Mouse (Mus musculus) heart, postnatal 25 days (tissue): Measurements from ENCODE around the gene Sema4a. TPM values are rescaled to one million over a fixed set of nuclear protein-coding genes. Genes with fewer than 3 reads are reported as not detected.
"Not testable (repeated sequence)": the region's sequence is repeated elsewhere in the genome, so short reads cannot be mapped to it uniquely, and the experiment has no call there.

Source experiments
- DNase-seq: peaks from one replicate; pipeline ENCODE4 v3.0.0; 2022; ENCODE audit warnings: low spot score
- intact Hi-C: fragments of 180-260 bp; cut with DNase I; formaldehyde crosslinking; loops from one replicate; pipeline ENCODE4 v1.15.1; 2025
- total RNA-seq, 2 experiments: library from RNA; stranded (reverse); gene quantifications; 2 replicates each; pipeline ENCODE4 v1.2.3; 2021

The Sema4a gene
- total RNA-seq, 2 experiments from 2014 or later = 1.9 to 3.7 TPM

- intact Hi-C loops = no loop called here
These were observed 20.2 kb downstream of the Sema4a start for GRCm38 (mm10) chr3:88440500-88441381.

GRCm38 (mm10) chr3:88439582-88439981 is 21.4 kb downstream of the Sema4a start:
- intact Hi-C loops = no loop called here
- no peak for DNase-seq

More at GRCm38 (mm10) chr3:88440500-88441381, 20.2 kb downstream of the Sema4a start:
- no peak for DNase-seq

- DNase-seq = no peak
- intact Hi-C loops = loop anchor here (2.0 kb wide), 1 partner anchor 29 kb away; no protein-coding TSS in a partner anchor
These were observed 23.5 kb downstream of the Sema4a start for GRCm38 (mm10) chr3:88437454-88437853.

- intact Hi-C loops = loop anchor here (2.0 kb wide), 1 partner anchor 30 kb away; no protein-coding TSS in a partner anchor
- DNase-seq = no peak
These were observed 24.4 kb downstream of the Sema4a start for GRCm38 (mm10) chr3:88436395-88437201.

- DNase-seq = no peak
- intact Hi-C loops = no loop called here
These were observed 25.5 kb downstream of the Sema4a start for GRCm38 (mm10) chr3:88435515-88435914.

DNA sequence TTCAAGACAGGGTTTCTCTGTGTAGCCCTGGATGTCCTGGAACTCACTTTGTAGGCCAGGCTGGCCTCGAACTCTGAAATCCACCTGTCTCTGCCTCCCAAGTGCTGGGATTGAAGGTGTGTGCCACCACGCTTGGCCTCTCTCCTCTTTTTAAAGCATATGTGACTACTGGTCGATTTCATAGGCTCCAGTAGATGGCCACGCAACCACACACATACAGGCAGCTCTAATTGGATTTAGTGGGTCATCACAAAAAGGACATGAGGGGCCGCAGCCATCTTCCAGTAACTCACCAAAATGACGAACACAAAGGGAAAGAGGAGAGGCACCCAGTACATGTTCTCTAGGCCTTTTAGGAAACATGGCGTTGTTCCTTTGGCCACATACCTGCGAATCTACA is 32.3 kb downstream of the Sema4a start:
- DNase-seq, intact Hi-C loops: not testable (repeated sequence)

DNA sequence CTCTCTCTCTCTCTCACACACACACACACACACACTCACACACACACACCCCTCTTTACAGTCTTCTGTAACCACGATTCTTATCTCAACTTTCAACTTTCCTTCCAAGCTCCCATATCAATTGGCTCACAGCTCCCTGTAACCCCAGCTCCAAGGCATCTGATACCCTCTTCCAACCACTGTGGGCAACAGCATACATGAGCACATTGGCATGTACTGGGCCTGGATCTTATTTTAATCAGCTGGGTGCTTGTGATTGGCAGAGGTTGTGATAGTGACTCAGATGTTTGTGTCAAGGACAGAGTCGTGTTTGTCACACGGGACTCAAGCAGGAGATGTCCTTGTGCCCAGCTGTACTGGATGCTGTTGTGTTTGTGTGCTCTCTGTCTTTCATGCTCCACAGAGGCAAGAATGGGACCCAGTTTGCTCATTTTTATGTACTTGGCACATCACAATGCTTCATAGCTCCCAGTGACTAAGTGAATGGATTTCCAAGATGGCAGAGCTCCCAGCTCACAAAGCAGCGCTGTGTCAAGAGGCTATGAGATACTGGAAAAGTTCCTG is 33.6 kb downstream of the Sema4a start:
- DNase-seq = no peak
- intact Hi-C loops = no loop called here

DNA sequence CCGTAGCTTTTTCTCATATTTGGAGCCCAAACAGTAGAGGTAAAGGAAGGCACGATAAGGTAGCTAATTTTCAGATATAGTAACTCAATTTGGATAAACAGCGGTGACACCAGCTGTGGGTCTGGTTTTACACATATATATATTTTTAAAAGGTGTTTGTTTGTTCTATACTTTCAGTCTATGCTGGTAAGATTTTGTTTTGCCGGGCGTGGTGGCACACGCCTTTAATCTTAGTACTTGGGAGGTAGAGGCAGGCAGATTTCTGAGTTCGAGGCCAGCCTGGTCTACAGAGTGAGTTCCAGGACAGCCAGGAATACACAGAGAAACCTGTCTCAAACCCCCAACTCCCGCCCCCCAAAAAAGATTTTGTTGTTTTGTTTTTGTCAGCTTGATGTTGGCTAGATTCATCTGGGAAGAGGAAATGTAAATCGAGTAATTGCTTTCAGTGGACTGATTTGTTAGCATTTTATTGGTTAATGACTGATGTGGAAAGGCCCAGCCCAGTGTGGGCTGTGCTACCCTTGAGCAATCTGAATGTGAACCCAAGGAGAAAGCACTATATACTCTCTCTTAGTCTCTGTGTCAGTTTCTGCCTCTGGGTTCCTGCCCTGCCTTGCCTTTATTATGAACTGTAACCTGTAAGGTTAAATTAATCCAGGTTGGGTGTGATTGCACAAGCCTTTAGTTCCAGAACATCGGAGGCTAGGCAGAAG is 35.1 kb downstream of the Sema4a start:
- no peak for DNase-seq
- intact Hi-C loops = loop anchor here (2.0 kb wide), 1 partner anchor 15 kb away; the partner anchor contains the start of gene Pmf1

GRCm38 (mm10) chr3:88425330-88425689 is 35.7 kb downstream of the Sema4a start:
- intact Hi-C loops = loop anchor here (2.0 kb wide), 1 partner anchor 15 kb away; the partner anchor contains the start of gene Pmf1
- no peak for DNase-seq

DNA sequence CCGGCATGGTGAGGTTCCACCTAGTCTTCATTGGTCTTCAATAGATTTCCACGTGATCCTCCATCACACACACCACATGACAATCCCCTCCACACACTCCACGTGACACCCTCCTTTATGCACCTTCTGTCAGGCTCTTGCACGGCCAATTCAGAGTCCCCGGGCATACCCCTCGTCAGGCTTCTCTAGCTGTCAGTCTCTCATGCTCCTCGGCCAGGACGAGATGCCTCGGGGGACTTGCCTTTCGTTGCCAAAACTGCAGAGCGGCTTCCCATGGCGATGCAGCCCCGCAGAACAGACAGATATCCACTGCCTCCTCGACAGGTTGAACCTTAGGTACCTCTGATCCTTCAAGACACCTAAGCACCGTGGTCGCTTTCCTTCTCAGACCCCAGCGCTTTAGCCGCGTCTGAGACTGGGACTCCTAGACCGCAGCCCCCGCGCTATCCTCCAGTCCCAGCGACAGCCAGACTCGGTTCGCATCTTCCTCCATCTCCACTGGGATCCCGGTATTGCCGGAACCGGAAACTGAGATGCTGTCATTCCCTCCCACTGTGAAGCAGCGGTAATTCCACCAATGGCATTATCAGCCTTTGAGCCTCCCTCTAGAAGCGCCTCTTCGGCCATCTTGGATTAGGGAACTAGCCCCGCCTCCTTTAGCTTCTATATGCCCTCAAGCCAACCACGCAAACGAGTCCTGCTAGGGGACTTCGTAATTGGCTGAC is 36.2 kb downstream of the Sema4a start, which contains the start of gene Slc25a44:
Gene Slc25a44 (minus strand): TSS at position 535 of the 725 bp plus-strand sequence.
- DNase-seq = peak; percentile 92
- intact Hi-C loops = loop anchor here (2.0 kb wide), 1 partner anchor 14 kb away; the partner anchor contains the start of gene Pmf1

DNA sequence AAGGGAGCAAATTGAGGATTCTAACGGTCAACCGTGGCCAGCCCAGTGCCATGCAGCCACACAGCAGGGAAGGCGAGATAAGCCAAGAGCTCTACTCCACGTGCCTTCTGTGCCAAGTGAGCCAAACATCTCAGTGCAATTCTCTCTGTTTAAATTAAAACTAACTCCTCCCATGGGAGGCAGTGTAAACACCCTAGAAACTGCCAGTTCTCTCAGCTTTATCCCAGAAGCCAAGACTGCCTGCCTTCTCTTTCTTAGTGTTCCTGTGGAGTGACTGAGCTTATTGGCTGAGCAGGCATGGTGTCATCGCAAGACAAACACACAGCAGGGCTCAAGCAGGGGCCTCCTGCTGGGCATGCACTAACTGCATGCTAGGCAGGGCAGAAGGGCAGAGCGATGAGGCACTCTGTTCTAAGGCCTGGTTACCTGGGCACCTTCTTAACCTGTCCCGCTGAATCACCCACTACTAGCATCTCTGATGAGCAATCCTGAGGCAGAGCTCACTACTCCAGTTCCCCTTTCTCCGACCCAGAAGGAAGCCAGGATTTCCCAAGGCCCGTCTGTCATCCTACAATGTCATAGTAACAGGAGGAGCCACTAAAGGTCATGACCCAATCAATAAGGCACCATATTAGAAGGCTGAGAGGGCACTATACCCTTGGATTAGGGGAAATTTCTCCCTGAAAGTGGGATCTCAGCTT is 38.8 kb downstream of the Sema4a start:
- intact Hi-C loops = no loop called here

DNA sequence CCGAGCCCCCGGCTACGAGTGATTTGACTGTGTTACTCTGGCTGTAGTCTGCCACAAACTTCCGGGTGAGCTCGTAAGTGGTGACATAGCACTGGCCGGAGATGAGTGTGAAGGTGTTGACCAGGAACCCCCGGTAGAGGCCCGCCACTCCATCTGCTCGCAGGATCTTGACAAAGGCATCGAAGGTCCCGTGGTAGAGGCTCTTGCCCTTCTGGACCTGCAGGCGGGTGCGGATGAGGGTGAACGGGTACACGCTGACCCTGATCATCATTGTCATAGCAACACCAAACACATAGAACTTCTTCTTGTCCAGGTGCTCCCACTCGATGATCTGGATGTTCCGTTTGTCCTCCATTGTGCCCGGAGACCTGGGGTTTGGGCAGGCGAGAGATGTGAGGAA is 40.2 kb downstream of the Sema4a start:
- intact Hi-C loops = no loop called here
- DNase-seq = no peak

More for the DNA sequence above, 38.8 kb downstream of the Sema4a start:
- no peak for DNase-seq

DNA sequence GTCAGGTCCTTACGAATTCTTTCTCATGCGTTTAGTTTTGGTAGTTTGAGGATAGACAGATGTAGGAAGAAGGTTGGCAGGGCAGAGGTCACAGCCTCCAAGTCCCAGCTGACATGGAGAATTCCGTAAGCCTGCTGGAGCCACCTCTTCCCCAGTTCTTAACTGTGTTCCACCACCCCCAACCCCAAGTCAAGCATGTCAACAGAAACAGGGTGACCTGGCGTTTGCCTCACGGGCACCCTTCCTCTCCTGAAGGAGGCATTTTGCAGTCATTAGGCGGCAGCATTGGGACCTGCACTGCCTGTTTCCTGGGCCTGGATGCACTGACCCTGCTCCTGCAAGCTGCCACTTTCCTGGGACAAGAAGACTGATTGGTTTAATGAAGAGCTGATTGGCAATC is 43.0 kb downstream of the Sema4a start:
- intact Hi-C loops = no loop called here
- DNase-seq = no peak

- intact Hi-C loops = no loop called here
- DNase-seq = no peak
These were observed 45.3 kb downstream of the Sema4a start for GRCm38 (mm10) chr3:88415668-88416067.

DNA sequence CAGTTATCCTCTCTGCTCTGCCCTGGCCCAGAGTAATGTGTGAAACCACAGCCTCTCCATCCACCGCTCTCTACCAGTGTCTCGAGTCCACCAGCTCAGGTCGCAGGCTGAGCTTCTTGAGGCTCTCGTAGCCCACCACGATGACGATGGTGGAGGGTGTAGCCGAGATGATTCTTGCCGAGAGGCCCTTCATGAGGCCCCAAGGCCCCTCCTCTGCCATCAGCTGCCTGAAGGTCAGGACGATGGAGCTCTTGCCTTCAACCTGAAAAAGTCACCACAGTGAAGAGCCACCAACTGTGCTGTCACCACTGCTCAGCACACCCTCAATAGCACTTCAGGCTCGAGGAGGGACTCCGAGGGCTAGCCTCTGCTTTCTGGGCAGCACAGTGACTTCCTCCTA is 48.3 kb downstream of the Sema4a start:
- intact Hi-C loops = no loop called here

GRCm38 (mm10) chr3:88411681-88412080 is 49.3 kb downstream of the Sema4a start:
- DNase-seq = no peak

More for the DNA sequence above, 48.3 kb downstream of the Sema4a start:
- no peak for DNase-seq

GRCm38 (mm10) chr3:88410645-88411031 is 50.3 kb downstream of the Sema4a start:
- DNase-seq = no peak
- intact Hi-C loops = loop anchor here (2.0 kb wide), 1 partner anchor 14 kb away; the partner anchor contains the start of gene Slc25a44

More at GRCm38 (mm10) chr3:88411681-88412080, 49.3 kb downstream of the Sema4a start:
- intact Hi-C loops = loop anchor here (2.0 kb wide), 1 partner anchor 13 kb away; the partner anchor contains the start of gene Slc25a44
